Mouse (Mus musculus) CH12.LX (cell line): ENCODE results near the gene Zkscan7.

Source experiments
- CHD1 ChIP-seq: IDR thresholded peaks from 2 replicates; pipeline ENCODE4 v1.6.1; 2012; ENCODE audit warnings: low read depth, low read length, improper control_type of control experiment, inconsistent platforms
- CTCF ChIP-seq, 2 experiments: IDR thresholded peaks in 1 of 2; conservative IDR thresholded peaks in 1 of 2; 2 replicates each; pipeline ENCODE4 v1.5.1; 2011 to 2012; ENCODE audit warnings: low read depth in 2 of 2, low read length in 2 of 2, improper control_type of control experiment in 1 of 2, inconsistent platforms in 1 of 2, mild to moderate bottlenecking in 1 of 2, moderate library complexity in 1 of 2
- JUN ChIP-seq: IDR thresholded peaks from 2 replicates; pipeline ENCODE4 v1.6.1; 2011; ENCODE audit warnings: low read depth, mild to moderate bottlenecking, low read length, improper control_type of control experiment, moderate library complexity; ENCODE audit not compliant: insufficient read depth
- KAT2A ChIP-seq: IDR thresholded peaks from 2 replicates; pipeline ENCODE4 v1.6.1; 2012; ENCODE audit warnings: low read length, improper control_type of control experiment, inconsistent platforms; ENCODE audit not compliant: insufficient replicate concordance
- MEF2A ChIP-seq: IDR thresholded peaks from 2 replicates; pipeline ENCODE4 v1.6.1; 2014; ENCODE audit warnings: low read depth, mild to moderate bottlenecking, inconsistent platforms, low read length, improper control_type of control experiment, borderline replicate concordance
- NELFE ChIP-seq: IDR thresholded peaks from 2 replicates; pipeline ENCODE4 v1.6.1; 2011; ENCODE audit warnings: low read depth, low read length, improper control_type of control experiment
- TCF12 ChIP-seq: IDR thresholded peaks from 2 replicates; pipeline ENCODE4 v1.6.1; 2014; ENCODE audit warnings: low read depth, mild to moderate bottlenecking, inconsistent platforms, low read length, improper control_type of control experiment
- ZNF384 ChIP-seq: IDR thresholded peaks from 2 replicates; pipeline ENCODE4 v1.6.1; 2012; ENCODE audit warnings: low read depth, low read length, improper control_type of control experiment, inconsistent platforms

- TF ChIP-seq CHD1 (no peak), CTCF (conservative IDR thresholded peaks at IDR 0.05 in 1 of 2, IDR thresholded peaks at IDR 0.05 in 1 of 2; ENCODE audit: low read depth in 2 of 2, low read length in 2 of 2) (no peak), TCF12 (no peak), KAT2A (no peak), MEF2A (no peak), ZNF384 (no peak), NELFE (no peak), JUN (no peak)
These were observed 24.7 kb upstream of the Zkscan7 start for GRCm38 (mm10) chr9:122860752-122861151.
